Mouse (Mus musculus) E14TG2a.4 (cell line): ENCODE data around the gene Zbtb7a.

Experiments
- H3K27me3 ChIP-seq: 2 replicates; pipeline ENCODE4 v1.6.1; 2014; ENCODE audit warnings: low read length, control low read depth; ENCODE audit not compliant: insufficient read depth
- H3K36me3 ChIP-seq: 2 replicates; pipeline ENCODE4 v1.6.1; 2014; ENCODE audit warnings: low read length, control low read depth; ENCODE audit not compliant: insufficient read depth
- H3K4me1 ChIP-seq: replicated peaks from 2 replicates; pipeline ENCODE4 v1.6.1; 2014; ENCODE audit warnings: low read depth, low read length, control low read depth
- H3K4me3 ChIP-seq: replicated peaks from 2 replicates; pipeline ENCODE4 v1.5.1; 2014; ENCODE audit warnings: mild to moderate bottlenecking, low read length
- H3K9me3 ChIP-seq: 2 replicates; pipeline ENCODE4 v1.6.1; 2014; ENCODE audit warnings: low read length, control low read depth
- CTCF ChIP-seq: conservative IDR thresholded peaks from 2 replicates; pipeline ENCODE4 v1.5.1; 2014; ENCODE audit warnings: low read length
- NANOG ChIP-seq: IDR thresholded peaks from 2 replicates; pipeline ENCODE4 v1.6.1; 2014; ENCODE audit warnings: borderline replicate concordance, low read length, mixed read lengths
- POU5F1 ChIP-seq: IDR thresholded peaks from 2 replicates; pipeline ENCODE4 v1.6.1; 2014; ENCODE audit warnings: low read length, borderline replicate concordance

Gene Zbtb7a

DNA sequence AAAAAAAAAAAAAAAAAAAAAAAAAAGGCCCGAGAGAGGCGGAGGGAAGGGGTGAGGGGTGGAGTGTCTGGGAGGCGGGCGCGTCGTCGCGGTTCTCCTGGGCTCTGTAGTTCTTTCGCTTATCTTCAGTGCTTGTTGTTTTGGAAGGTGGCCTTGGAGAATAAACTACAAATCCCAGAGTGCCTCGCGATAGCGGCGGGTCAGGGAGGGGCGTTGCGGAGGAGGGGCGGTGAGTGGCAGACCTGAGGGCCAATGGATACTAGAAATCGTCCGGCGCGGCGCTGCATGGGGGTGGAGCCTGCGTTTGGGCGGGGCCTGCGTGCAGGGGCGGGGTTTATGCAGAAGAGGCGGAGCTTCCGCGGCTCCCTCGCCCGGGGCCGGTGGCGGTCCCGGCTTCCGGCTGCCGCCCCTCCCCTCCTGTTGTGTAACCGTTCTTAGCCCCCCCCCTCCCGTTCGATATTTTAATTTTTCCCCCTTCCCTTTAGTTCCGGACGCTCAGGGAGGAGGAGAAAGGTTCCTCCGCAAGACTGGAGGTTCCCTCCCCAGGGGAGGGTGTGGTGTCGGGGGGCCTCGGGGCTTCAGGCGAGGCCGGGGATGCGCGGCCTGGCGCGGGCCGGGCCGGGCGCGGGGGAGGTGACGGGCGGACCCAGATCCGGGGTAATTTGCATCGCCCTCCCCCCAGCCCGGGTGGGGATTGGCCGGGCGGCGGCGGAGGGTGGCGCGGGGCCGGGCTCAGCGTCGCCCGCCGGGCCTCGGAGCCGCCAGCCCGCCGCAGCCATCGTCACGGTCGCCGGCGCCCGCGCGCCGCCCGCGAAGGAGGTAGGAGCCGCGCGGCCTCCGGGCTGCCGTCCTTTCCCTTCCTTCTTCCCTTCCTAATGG is 2.5 kb downstream of the Zbtb7a start:
- Histone ChIP-seq H3K9me3 (no peaks in the 10 kb centered on the region), H3K4me3 (peak overlapping the region; percentile 97), H3K4me1 (peaks cover 62% of the 10 kb centered on the region), H3K27me3 (peaks cover 5% of the 10 kb centered on the region; the same call in 1 of the 2 replicates), H3K36me3 (peaks cover 2% of the 10 kb centered on the region)
- TF ChIP-seq POU5F1 (no peak), NANOG (no peak), CTCF (no peak)

DNA sequence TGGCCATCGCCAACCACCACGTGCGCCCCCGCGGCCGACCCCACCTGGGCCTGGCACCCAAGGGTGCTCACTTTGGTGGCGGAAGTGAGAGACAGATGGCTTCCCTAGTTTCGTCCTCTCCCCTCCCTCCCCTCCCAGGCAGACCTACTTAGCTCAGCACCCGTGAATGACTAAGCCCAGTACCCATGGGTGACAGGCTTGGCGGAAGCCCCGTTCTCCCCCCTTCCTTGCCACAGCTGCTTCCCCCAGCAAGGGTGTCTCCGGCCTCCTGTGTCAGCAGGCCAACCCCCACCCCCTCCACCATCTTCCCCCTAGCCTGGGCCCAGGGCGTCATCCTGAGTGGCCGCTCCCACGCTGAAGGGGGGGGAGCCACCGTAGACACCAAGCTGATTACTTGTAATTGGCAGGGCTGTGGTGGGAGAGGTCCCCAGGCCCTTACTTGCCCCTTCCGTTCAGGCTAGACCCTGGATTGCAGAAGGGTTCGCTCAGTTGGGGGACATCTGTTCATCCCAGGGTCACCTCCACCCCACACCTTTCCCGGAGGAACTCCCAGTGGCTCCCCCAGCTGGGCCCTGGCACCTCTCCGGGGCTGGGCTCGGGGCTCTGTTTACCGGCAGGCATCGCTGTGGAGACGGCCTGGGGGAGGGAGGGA is 3.2 kb downstream of the Zbtb7a start:
- Histone ChIP-seq H3K9me3 (no peaks in the 10 kb centered on the region), H3K4me1 (peaks cover 66% of the 10 kb centered on the region), H3K27me3 (peaks cover 5% of the 10 kb centered on the region; the same call in 1 of the 2 replicates), H3K36me3 (peaks cover 5% of the 10 kb centered on the region), H3K4me3 (peak overlapping the region; percentile 92)
- TF ChIP-seq POU5F1 (no peak), NANOG (no peak), CTCF (no peak)

- Histone ChIP-seq H3K9me3 (no peaks in the 10 kb centered on the region), H3K4me3 (peak overlapping the region; percentile 92), H3K36me3 (peaks cover 12% of the 10 kb centered on the region), H3K27me3 (peaks cover 5% of the 10 kb centered on the region; the same call in 1 of the 2 replicates), H3K4me1 (peaks cover 70% of the 10 kb centered on the region)
- no peak for TF ChIP-seq POU5F1
- no peak for TF ChIP-seq NANOG
- no peak for TF ChIP-seq CTCF
These were observed 4.0 kb downstream of the Zbtb7a start for GRCm38 (mm10) chr10:81138821-81139528.

DNA sequence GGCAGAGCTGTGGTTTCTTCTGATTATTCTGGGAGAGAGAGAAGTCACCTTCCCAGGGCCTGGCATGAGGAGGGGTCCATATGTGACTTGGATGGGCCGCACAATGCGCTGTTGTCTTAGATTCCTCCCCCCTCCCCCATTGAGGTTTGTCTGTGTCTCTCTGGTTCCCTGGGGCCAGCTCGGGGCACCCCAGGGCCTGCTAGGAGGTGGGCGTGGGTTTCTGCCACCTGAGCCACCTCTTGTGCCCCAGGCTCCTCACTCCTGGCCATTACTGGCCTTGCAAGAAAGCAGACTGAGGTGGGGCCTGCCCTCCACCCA is 4.5 kb downstream of the Zbtb7a start:
- TF ChIP-seq CTCF, result no peak
- no peak for TF ChIP-seq POU5F1
- no peak for TF ChIP-seq NANOG
- Histone ChIP-seq H3K36me3 (peaks cover 17% of the 10 kb centered on the region), H3K4me1 (peaks cover 69% of the 10 kb centered on the region), H3K27me3 (peaks cover 5% of the 10 kb centered on the region; the same call in 1 of the 2 replicates), H3K4me3 (peak overlapping the region; percentile 92), H3K9me3 (no peaks in the 10 kb centered on the region)

DNA sequence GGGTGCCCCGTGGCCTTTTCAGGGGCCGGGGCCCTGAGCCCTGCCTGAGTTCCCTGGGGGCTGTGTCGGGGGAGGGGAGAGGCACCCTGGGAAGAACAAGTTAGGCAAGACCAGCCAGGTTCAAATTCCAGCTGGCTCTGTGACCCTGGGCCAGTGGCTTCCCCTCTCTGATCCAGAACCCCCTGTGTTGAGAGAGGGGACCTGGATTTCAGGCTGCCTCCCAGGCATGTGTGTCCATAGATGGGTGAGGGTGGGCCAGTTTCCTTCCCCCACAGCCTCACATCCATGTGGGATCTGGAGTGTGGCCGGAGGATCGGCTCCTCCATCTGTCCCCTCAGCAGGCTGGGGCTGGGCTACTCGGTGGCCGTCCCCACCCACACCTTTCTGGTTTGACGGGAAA is 5.0 kb downstream of the Zbtb7a start:
- H3K4me3 ChIP-seq, result peak overlapping the region; percentile 92
- H3K36me3 ChIP-seq, result peaks cover 22% of the 10 kb centered on the region
- peaks cover 5% of the 10 kb centered on the region; the same call in 1 of the 2 replicates for H3K27me3 ChIP-seq
- H3K9me3 ChIP-seq, result no peaks in the 10 kb centered on the region
- TF ChIP-seq CTCF (no peak), POU5F1 (no peak), NANOG (no peak)
- H3K4me1 ChIP-seq, result peaks cover 69% of the 10 kb centered on the region

GRCm38 (mm10) chr10:81140717-81141454 is 5.9 kb downstream of the Zbtb7a start:
- peak overlapping the region; percentile 92 for H3K4me3 ChIP-seq
- peaks cover 31% of the 10 kb centered on the region for H3K36me3 ChIP-seq
- H3K9me3 ChIP-seq, result no peaks in the 10 kb centered on the region
- TF ChIP-seq CTCF (no peak), NANOG (no peak), POU5F1 (no peak)
- H3K27me3 ChIP-seq, result 0 out of 2 replicates have a peak, but pooled peaks cover under 1% of the 10 kb centered on the region
- H3K4me1 ChIP-seq, result peaks cover 71% of the 10 kb centered on the region

GRCm38 (mm10) chr10:81141455-81142210 is 6.6 kb downstream of the Zbtb7a start:
- Histone ChIP-seq H3K9me3 (no peaks in the 10 kb centered on the region), H3K4me1 (peaks cover 78% of the 10 kb centered on the region), H3K36me3 (peaks cover 37% of the 10 kb centered on the region), H3K4me3 (peak overlapping the region; percentile 92), H3K27me3 (no peaks in the 10 kb centered on the region)
- TF ChIP-seq CTCF (no peak), NANOG (no peak), POU5F1 (no peak)
